Mouse (Mus musculus): ENCODE measurements around the gene Scyl1.
"Not testable (repeated sequence)": the region's sequence is repeated elsewhere in the genome, so short reads cannot be mapped to it uniquely, and the experiment has no call there.

Scyl1 gene

GRCm38 (mm10) chr19:5770925-5771860 lies at the start of gene Scyl1:
TSS of gene Scyl1 (minus strand) at chr19:5771419.
- DNase-seq, result peak; percentile 92

- DNase-seq, result no peak
Observed at GRCm38 (mm10) chr19:5819549-5819948, 48.3 kb upstream of the Scyl1 start.

GRCm38 (mm10) chr19:5818590-5818977 lies 47.4 kb upstream of the Scyl1 start:
- DNase-seq, result no peak

- DNase-seq, result peak; percentile 94
Observed at GRCm38 (mm10) chr19:5817703-5818589, 46.7 kb upstream of the Scyl1 start.

- no peak for DNase-seq
Observed at GRCm38 (mm10) chr19:5815928-5816327, 44.7 kb upstream of the Scyl1 start.

GRCm38 (mm10) chr19:5815010-5815409 lies 43.8 kb upstream of the Scyl1 start:
- DNase-seq, result peak; percentile 82

- not testable (repeated sequence) for DNase-seq
Observed at GRCm38 (mm10) chr19:5814048-5814447, 42.8 kb upstream of the Scyl1 start.

GRCm38 (mm10) chr19:5813567-5813966 lies 42.3 kb upstream of the Scyl1 start:
- DNase-seq, result no peak

GRCm38 (mm10) chr19:5811771-5812504 lies 40.7 kb upstream of the Scyl1 start:
- DNase-seq, result peak; percentile 97

- DNase-seq, result no peak
Observed at GRCm38 (mm10) chr19:5810840-5811563, 39.8 kb upstream of the Scyl1 start.

- DNase-seq, result peak; percentile 85
Observed at GRCm38 (mm10) chr19:5810103-5810839, 39.1 kb upstream of the Scyl1 start.

- no peak for DNase-seq
Observed at GRCm38 (mm10) chr19:5809712-5810089, 38.5 kb upstream of the Scyl1 start.

- DNase-seq, result no peak
Observed at GRCm38 (mm10) chr19:5808955-5809711, 37.9 kb upstream of the Scyl1 start.

- no peak for DNase-seq
Observed at GRCm38 (mm10) chr19:5807740-5808139, 36.5 kb upstream of the Scyl1 start.

- DNase-seq, result peak; percentile 23
Observed at GRCm38 (mm10) chr19:5806809-5807205, 35.6 kb upstream of the Scyl1 start.

- DNase-seq, result peak; percentile 46
Observed at GRCm38 (mm10) chr19:5806051-5806808, 35.0 kb upstream of the Scyl1 start.

- peak; percentile 84 for DNase-seq
Observed at GRCm38 (mm10) chr19:5804371-5804899, 33.2 kb upstream of the Scyl1 start.

GRCm38 (mm10) chr19:5803881-5804279 lies 32.7 kb upstream of the Scyl1 start:
- DNase-seq, result no peak
